Mouse (Mus musculus): ENCODE measurements around the gene Ms4a4d. TPM values are rescaled to one million over a fixed set of nuclear protein-coding genes. Genes with fewer than 3 reads are reported as not detected.

Gene Ms4a4d
- polyA plus RNA-seq, 1 experiment from 2014 or later = not detected

- no peak overlapping the region for H3K4me2 ChIP-seq
- H3K36me3 ChIP-seq (replicated peaks) = no peaks in the 10 kb centered on the region
- no peak for ATAC-seq (replicated peaks)
- H3K27me3 ChIP-seq (replicated peaks) = no peaks in the 10 kb centered on the region
- H3K4me1 ChIP-seq = no peaks in the 10 kb centered on the region
- no peaks in the 10 kb centered on the region for H3K9me3 ChIP-seq
- 88% methylated on average over 3 of the region's 3 CpGs for WGBS
- H3K4me3 ChIP-seq = no peak overlapping the region
- no peak overlapping the region for H3K9ac ChIP-seq
- H3K27ac ChIP-seq = no peak overlapping the region
Observed at GRCm38 (mm10) chr19:11601349-11601748, 64.7 kb downstream of the Ms4a4d start.

GRCm38 (mm10) chr19:11602026-11602425, 65.4 kb downstream of the Ms4a4d start:
- WGBS = 91% methylated on average over 2 of the region's 2 CpGs

GRCm38 (mm10) chr19:11604603-11605002, 68.0 kb downstream of the Ms4a4d start, which contains the start of gene Ms4a6d:
Gene Ms4a6d, minus strand, starts transcription at chr19:11604849.
- Histone ChIP-seq H3K36me3 (replicated peaks) (no peaks in the 10 kb centered on the region), H3K27me3 (replicated peaks) (no peaks in the 10 kb centered on the region), H3K4me1 (no peaks in the 10 kb centered on the region), H3K27ac (no peak within 1 kb of the TSS), H3K9me3 (no peaks in the 10 kb centered on the region), H3K4me3 (no peak within 1 kb of the TSS), H3K9ac (no peak within 1 kb of the TSS), H3K4me2 (no peak within 1 kb of the TSS)
- WGBS = 93% methylated on average over 2 of the region's 2 CpGs
- no peak for ATAC-seq (replicated peaks)

More at GRCm38 (mm10) chr19:11602026-11602425, 65.4 kb downstream of the Ms4a4d start:
- H3K4me2 ChIP-seq = no peak overlapping the region
- no peaks in the 10 kb centered on the region for H3K4me1 ChIP-seq
- no peaks in the 10 kb centered on the region for H3K27me3 ChIP-seq (replicated peaks)
- no peak overlapping the region for H3K4me3 ChIP-seq
- H3K27ac ChIP-seq = no peak overlapping the region
- no peak overlapping the region for H3K9ac ChIP-seq
- ATAC-seq (replicated peaks) = no peak
- H3K36me3 ChIP-seq (replicated peaks) = no peaks in the 10 kb centered on the region
- no peaks in the 10 kb centered on the region for H3K9me3 ChIP-seq

Other genes with a start within 250 kb of the Ms4a4d start
- 0.04 TPM in 1 of 2 replicates, not detected in the other for gene Ms4a14, start 222.3 kb upstream of the Ms4a4d start, polyA plus RNA-seq (2015; fragmentation: Nextera tagmentation; extraction: Ambion mirVana)
- gene Ms4a7, start 200.7 kb upstream of the Ms4a4d start, polyA plus RNA-seq (2015; fragmentation: Nextera tagmentation; extraction: Ambion mirVana) = 3.8 and 5.4 TPM in 2 replicates
- gene Ms4a4a, start 161.3 kb upstream of the Ms4a4d start, polyA plus RNA-seq (2015; fragmentation: Nextera tagmentation; extraction: Ambion mirVana) = 3.3 and 3.9 TPM in 2 replicates
- gene Ms4a4c, start 132.0 kb upstream of the Ms4a4d start, polyA plus RNA-seq (2015; fragmentation: Nextera tagmentation; extraction: Ambion mirVana) = 0.32 and 1.2 TPM in 2 replicates
- 0.25 TPM in 1 of 2 replicates, not detected in the other for gene Ms4a4b, start 93.2 kb upstream of the Ms4a4d start, polyA plus RNA-seq (2015; fragmentation: Nextera tagmentation; extraction: Ambion mirVana)
- 2.2 and 2.5 TPM in 2 replicates for gene Ms4a6c, start 67.4 kb upstream of the Ms4a4d start, polyA plus RNA-seq (2015; fragmentation: Nextera tagmentation; extraction: Ambion mirVana)
- gene Gm8369, start 50.9 kb upstream of the Ms4a4d start, polyA plus RNA-seq (2015; fragmentation: Nextera tagmentation; extraction: Ambion mirVana) = not detected in 2 replicates
- 2.5 and 2.7 TPM in 2 replicates for gene Ms4a6b, start 20.3 kb upstream of the Ms4a4d start, polyA plus RNA-seq (2015; fragmentation: Nextera tagmentation; extraction: Ambion mirVana)
- 2.1 and 2.5 TPM in 2 replicates for gene Ms4a6d, start 68.0 kb downstream of the Ms4a4d start, polyA plus RNA-seq (2015; fragmentation: Nextera tagmentation; extraction: Ambion mirVana)
- not detected in 2 replicates for gene Ms4a2, start 86.9 kb downstream of the Ms4a4d start, polyA plus RNA-seq (2015; fragmentation: Nextera tagmentation; extraction: Ambion mirVana)
- not detected in 2 replicates for gene Ms4a3, start 104.0 kb downstream of the Ms4a4d start, polyA plus RNA-seq (2015; fragmentation: Nextera tagmentation; extraction: Ambion mirVana)
- not detected in 2 replicates for gene Oosp2, start 123.8 kb downstream of the Ms4a4d start, polyA plus RNA-seq (2015; fragmentation: Nextera tagmentation; extraction: Ambion mirVana)
- gene Oosp1, start 154.3 kb downstream of the Ms4a4d start, polyA plus RNA-seq (2015; fragmentation: Nextera tagmentation; extraction: Ambion mirVana) = not detected in 2 replicates
- gene Oosp3, start 160.3 kb downstream of the Ms4a4d start, polyA plus RNA-seq (2015; fragmentation: Nextera tagmentation; extraction: Ambion mirVana) = not detected in 2 replicates
- not detected in 2 replicates for gene Gif, start 210.8 kb downstream of the Ms4a4d start, polyA plus RNA-seq (2015; fragmentation: Nextera tagmentation; extraction: Ambion mirVana)
- 40.9 and 42.7 TPM in 2 replicates for gene Mrpl16, start 233.6 kb downstream of the Ms4a4d start, polyA plus RNA-seq (2015; fragmentation: Nextera tagmentation; extraction: Ambion mirVana)

Measured in midbrain, embryonic 15.5 days (tissue).